In the genomic region with DNA sequence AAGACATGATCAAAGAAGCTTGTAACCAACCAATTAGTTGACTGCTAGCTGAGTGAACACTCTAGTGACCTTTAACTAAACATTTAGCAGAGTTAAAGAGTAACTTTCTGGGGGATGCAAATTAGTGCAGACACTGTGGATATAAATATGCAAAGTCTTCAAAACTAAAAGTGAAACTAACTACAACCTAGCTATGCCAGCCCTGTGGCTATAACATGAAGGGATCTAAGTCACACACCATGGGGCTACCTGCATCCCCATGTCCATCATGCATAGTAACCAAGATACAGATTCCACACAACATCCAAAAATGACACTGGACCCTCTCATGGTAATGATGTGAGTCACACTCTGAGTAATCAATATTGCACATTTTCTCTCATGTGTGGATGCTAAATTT, we compare ENCODE assay signal across 20 mouse cellular contexts. TPM values are rescaled to one million over a fixed set of nuclear protein-coding genes. Genes with fewer than 3 reads are reported as not detected.
A peak's percentile ranks its signal among the peaks of the same experiment; 100 is the strongest.
DNase-seq lines count a peak whose midpoint lies in the region; ATAC-seq lines count a peak whose summit lies in the region.
"Had no signal": no experiment of that assay in that cellular context is flagged by ENCODE, and none has a peak within 500 bp of the region (broad histone marks: within the 10 kb centered on the region; RNA-seq: fewer than 3 reads in every experiment).

No protein-coding gene starts in this region.

- ATAC-seq in CD4-positive, CD25-positive, alpha-beta regulatory T cell, adult 4 months = peak; percentile 63
- ATAC-seq in activated CD4-positive, CD25-positive, alpha-beta regulatory T cell, adult 4 months = peak; percentile 23
- peak; percentile 43 for ATAC-seq in inflammation-experienced regulatory T-cells, adult 6 months
- ATAC-seq: forebrain, embryonic 13.5 days; forebrain, embryonic 16.5 days; Patski had no signal

- DNase-seq in kidney, adult 9 months = peak; percentile 9
- DNase-seq in kidney, adult 11 months = no peak
- no peak for DNase-seq in lung, postnatal 10 days
- DNase-seq in heart, adult 18-20 months = no peak
- DNase-seq in adrenal gland, postnatal 36 days = no peak
- DNase-seq: adrenal gland, adult 2 months; adrenal gland, postnatal 10 days; adrenal gland, postnatal 25 days; cerebellum, adult 11-12 months; cerebellum, adult 2 months; cerebellum, adult 9-10 months; cerebellum, postnatal 10 days; cerebellum, postnatal 25 days had no signal

RNA-seq across cellular contexts. Expression of gene Ppp1r14c, which starts 31.3 kb away (rescaled TPM):
- polyA plus RNA-seq in CD4-positive, CD25-positive, alpha-beta regulatory T cell, adult 4 months (2017; shearing (Covaris generic)) = under 1 TPM; 0.16 to 0.30 TPM
- polyA plus RNA-seq in activated CD4-positive, CD25-positive, alpha-beta regulatory T cell, adult 4 months (2017; shearing (Covaris generic)) = not detected
- polyA plus RNA-seq in inflammation-experienced regulatory T-cells, adult 6 months (2017; shearing (Covaris generic)) = under 1 TPM; 0.21 to 0.70 (median 0.37) TPM
- total RNA-seq in heart, adult 18-20 months (2021) = 100 to 1,000 TPM; 139 to 191 TPM
- total RNA-seq in adrenal gland, postnatal 36 days (2021) = 10 to 100 TPM; 10.5 to 30.7 TPM
- polyA plus RNA-seq: G1E had no signal
